Mouse (Mus musculus) kidney, postnatal 36 days (tissue): Measurements from ENCODE around the gene Rsg1.

Experiments used
- DNase-seq, 2 experiments: peaks; one replicate each; pipeline ENCODE4 v3.0.0; 2021 to 2022; ENCODE audit warnings: mixed read lengths in 2 of 2

Rsg1 gene

GRCm38 (mm10) chr4:141213342-141213741 is 414 bp upstream of the Rsg1 start:
- DNase-seq, result no peak

- DNase-seq, result peak; percentile 26 to 53
Measured at GRCm38 (mm10) chr4:141214337-141214851, 638 bp downstream of the Rsg1 start.

GRCm38 (mm10) chr4:141219583-141220213 is 5.9 kb downstream of the Rsg1 start:
- DNase-seq, result no peak

- DNase-seq, result no peak
Measured at GRCm38 (mm10) chr4:141221848-141222247, 8.1 kb downstream of the Rsg1 start.

- DNase-seq, result no peak
Measured at GRCm38 (mm10) chr4:141222752-141223151, 9.0 kb downstream of the Rsg1 start.

- DNase-seq, result no peak
Measured at GRCm38 (mm10) chr4:141228687-141229086, 14.9 kb downstream of the Rsg1 start.

- DNase-seq, result no peak
Measured at GRCm38 (mm10) chr4:141233196-141233595, 19.4 kb downstream of the Rsg1 start.

- no peak for DNase-seq
Measured at GRCm38 (mm10) chr4:141235537-141236111, 21.9 kb downstream of the Rsg1 start.

GRCm38 (mm10) chr4:141236856-141237255 is 23.1 kb downstream of the Rsg1 start:
- DNase-seq, result no peak

GRCm38 (mm10) chr4:141238492-141239387 is 25.0 kb downstream of the Rsg1 start:
- DNase-seq, result no peak

GRCm38 (mm10) chr4:141239388-141240125 is 25.8 kb downstream of the Rsg1 start, which contains the start of gene Arhgef19:
Gene Arhgef19 (plus strand): TSS chr4:141239499.
- DNase-seq, result peak; percentile 95 to 96

- DNase-seq, result peak; percentile 83
Measured at GRCm38 (mm10) chr4:141240617-141241016, 26.9 kb downstream of the Rsg1 start.

GRCm38 (mm10) chr4:141241861-141242260 is 28.1 kb downstream of the Rsg1 start:
- DNase-seq, result no peak

GRCm38 (mm10) chr4:141242651-141243241 is 29.0 kb downstream of the Rsg1 start:
- DNase-seq, result peak; percentile 62 to 68

GRCm38 (mm10) chr4:141243636-141244035 is 29.9 kb downstream of the Rsg1 start:
- no peak for DNase-seq

- DNase-seq, result no peak
Measured at GRCm38 (mm10) chr4:141244401-141244800, 30.6 kb downstream of the Rsg1 start.

GRCm38 (mm10) chr4:141244931-141245425 is 31.2 kb downstream of the Rsg1 start:
- peak; percentile 47 to 82 for DNase-seq

GRCm38 (mm10) chr4:141246089-141246997 is 32.6 kb downstream of the Rsg1 start:
- DNase-seq, result no peak

- no peak for DNase-seq
Measured at GRCm38 (mm10) chr4:141246998-141247350, 33.2 kb downstream of the Rsg1 start.

- peak; percentile 23 to 47 for DNase-seq
Measured at GRCm38 (mm10) chr4:141247776-141248613, 34.2 kb downstream of the Rsg1 start.
